Mouse (Mus musculus) urinary bladder, postnatal 10 days (tissue): ENCODE measurements around the gene Pithd1.

Experiments
- DNase-seq: peaks from one replicate; pipeline ENCODE4 v3.0.0; 2022; ENCODE audit warnings: low spot score

The Pithd1 gene

DNA sequence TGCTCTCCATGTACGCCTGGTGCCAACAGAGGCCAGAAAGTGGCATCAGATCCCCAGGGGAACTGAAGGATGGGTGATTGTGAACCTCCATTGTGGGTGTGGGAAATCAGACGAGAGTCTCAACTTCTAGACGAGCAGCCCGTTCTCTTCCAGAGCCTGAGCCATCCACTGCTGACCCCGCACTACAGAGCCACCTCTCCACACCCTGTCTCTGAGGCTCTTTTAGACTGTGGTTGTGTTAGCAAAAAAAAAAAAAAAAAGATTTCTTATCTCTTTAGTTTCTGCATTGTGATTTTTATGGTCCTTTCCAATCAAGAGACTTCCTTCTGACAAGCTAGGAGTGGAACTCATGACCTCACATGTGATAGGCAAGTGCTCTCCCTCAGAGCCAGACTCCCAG lies 57.7 kb downstream of the Pithd1 start:
- no peak for DNase-seq

DNA sequence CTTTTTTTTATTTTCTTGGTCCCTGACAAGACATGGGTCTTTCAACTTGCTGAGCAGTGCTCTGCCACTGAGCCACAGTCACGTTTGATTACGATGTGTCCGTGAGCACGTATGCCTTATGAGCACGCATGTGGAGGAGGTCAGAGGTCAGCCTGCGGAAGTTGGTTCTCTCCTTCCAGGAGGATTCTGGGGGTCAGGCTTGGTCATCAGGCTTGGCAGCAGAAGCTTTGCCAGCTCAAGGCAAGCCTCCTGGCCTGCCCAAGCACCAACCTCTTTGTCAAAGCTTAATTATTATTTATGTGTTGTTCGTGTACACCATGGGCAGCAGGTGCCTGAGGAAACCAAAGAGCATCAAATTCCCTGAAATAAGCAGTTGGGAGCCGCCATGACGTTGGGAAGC lies 58.7 kb downstream of the Pithd1 start:
- DNase-seq, result no peak

DNA sequence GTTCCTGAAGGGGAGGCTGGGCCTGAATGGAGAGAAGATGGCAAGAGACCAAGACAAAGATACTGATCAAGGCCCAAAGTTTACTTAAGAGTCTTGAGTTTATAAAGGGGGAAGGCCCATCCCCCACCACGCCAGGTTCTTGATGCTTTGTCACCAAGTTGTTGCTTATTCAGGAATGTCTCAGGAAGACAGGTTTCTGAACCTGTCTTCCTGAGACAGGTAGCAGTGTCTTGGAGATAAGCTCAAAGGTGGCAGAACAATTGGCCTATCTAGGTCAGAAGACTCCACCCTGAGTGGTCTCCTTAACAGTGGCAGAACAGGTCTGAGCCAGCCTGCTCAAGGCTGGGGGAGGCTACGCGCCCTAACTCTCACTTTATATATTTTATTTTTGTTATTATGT lies 60.2 kb downstream of the Pithd1 start:
- DNase-seq, result no peak

DNA sequence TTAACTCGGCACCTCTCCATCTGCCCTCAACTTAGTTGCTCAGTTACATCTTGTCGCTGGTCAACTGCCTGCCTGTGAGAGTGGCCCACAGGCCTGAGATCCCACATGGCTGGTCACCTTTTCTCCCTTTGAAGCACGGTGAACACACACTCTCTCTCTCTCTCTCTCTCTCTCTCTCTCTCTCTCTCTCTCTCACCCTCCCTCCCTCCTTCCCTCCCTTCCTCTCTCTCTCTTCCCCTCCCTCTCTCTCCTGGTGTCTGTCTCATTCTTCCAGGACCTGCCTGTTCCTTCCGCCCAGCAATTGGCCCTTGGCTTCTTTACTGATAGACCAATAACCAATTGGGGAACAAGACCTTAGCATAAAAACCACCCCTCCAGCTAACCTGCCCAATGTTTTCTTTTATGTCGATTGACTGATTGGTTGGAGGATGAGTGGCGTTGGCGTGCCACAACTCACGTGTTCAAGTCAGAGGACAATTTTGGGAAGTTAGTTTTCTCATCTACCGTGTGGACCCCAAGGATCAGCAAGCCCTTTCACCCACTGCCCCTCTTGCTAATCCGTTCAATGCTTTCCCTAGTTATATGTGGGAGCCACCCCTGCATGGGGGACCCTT lies 60.8 kb downstream of the Pithd1 start:
- DNase-seq, result no peak
